Mouse (Mus musculus) myocyte (in vitro differentiated cells): ENCODE results near the gene Tbxas1.

Experiments
- CEBPB ChIP-seq: IDR thresholded peaks from 2 replicates; pipeline ENCODE4 v1.6.1; 2011; ENCODE audit warnings: mild to moderate bottlenecking, moderate library complexity; ENCODE audit not compliant: poor library complexity, insufficient read depth, severe bottlenecking
- E2F4 ChIP-seq: IDR thresholded peaks from one replicate; pipeline ENCODE4 v1.6.1; 2011; ENCODE audit warnings: mild to moderate bottlenecking, control low read depth, moderate library complexity; ENCODE audit not compliant: insufficient read depth
- MYOD1 ChIP-seq, 3 experiments: IDR thresholded peaks; one replicate each; pipeline ENCODE4 v1.6.1; 2011; ENCODE audit warnings: control low read depth in 2 of 3, low read depth in 2 of 3, mild to moderate bottlenecking in 2 of 3, moderate library complexity in 1 of 3; ENCODE audit not compliant: insufficient read length in 2 of 3, control insufficient read depth in 1 of 3
- MYOG ChIP-seq, 3 experiments: IDR thresholded peaks; one replicate each; pipeline ENCODE4 v1.6.1; 2011; ENCODE audit warnings: control low read depth in 2 of 3, low read depth in 2 of 3, mild to moderate bottlenecking in 2 of 3; ENCODE audit not compliant: insufficient read length in 2 of 3, control insufficient read depth in 1 of 3, insufficient read depth in 1 of 3
- POLR2A ChIP-seq: IDR thresholded peaks from one replicate; pipeline ENCODE4 v1.6.1; 2011; ENCODE audit warnings: low read depth, mild to moderate bottlenecking, control low read depth, moderate library complexity; ENCODE audit not compliant: insufficient read length
- SRF ChIP-seq: IDR thresholded peaks from one replicate; pipeline ENCODE4 v1.6.1; 2011; ENCODE audit warnings: low read depth; ENCODE audit not compliant: control insufficient read depth, insufficient read length
- TCF12 ChIP-seq: IDR thresholded peaks from one replicate; pipeline ENCODE4 v1.6.1; 2011; ENCODE audit warnings: mild to moderate bottlenecking, control low read depth; ENCODE audit not compliant: poor library complexity, insufficient read depth, severe bottlenecking
- USF1 ChIP-seq: IDR thresholded peaks from one replicate; pipeline ENCODE4 v1.6.1; 2011; ENCODE audit warnings: low read depth, mild to moderate bottlenecking, control low read depth, moderate library complexity

GRCm38 (mm10) chr6:38917415-38917814, 42.2 kb downstream of the Tbxas1 start:
- no peak for TF ChIP-seq USF1
- TF ChIP-seq TCF12, result no peak
- no peak for TF ChIP-seq POLR2A
- TF ChIP-seq MYOD1 (IDR thresholded peaks at IDR 0.05; ENCODE audit: control insufficient read depth in 1 of 3, insufficient read length in 2 of 3, low read depth in 2 of 3), result no peak
- no peak for TF ChIP-seq SRF
- TF ChIP-seq MYOG (IDR thresholded peaks at IDR 0.05; ENCODE audit: control insufficient read depth in 1 of 3, insufficient read depth in 1 of 3, insufficient read length in 2 of 3, low read depth in 2 of 3), result no peak
- TF ChIP-seq CEBPB, result no peak
- TF ChIP-seq E2F4, result no peak
